Mouse (Mus musculus) WW6 (cell line): ENCODE measurements around the gene Lhx4.

Experiments
- DNase-seq: peaks from one replicate; pipeline ENCODE4 v3.0.0-alpha.2; 2013; ENCODE audit warnings: low read depth, low spot score

The Lhx4 gene

GRCm38 (mm10) chr1:155751484-155752255, at the start of gene Lhx4:
Gene Lhx4 (minus strand): TSS chr1:155751684.
- DNase-seq, result no peak

GRCm38 (mm10) chr1:155798000-155798399, 46.5 kb upstream of the Lhx4 start:
- no peak for DNase-seq

- DNase-seq, result no peak
Observed at GRCm38 (mm10) chr1:155797425-155797824, 45.9 kb upstream of the Lhx4 start.

GRCm38 (mm10) chr1:155796757-155797405, 45.4 kb upstream of the Lhx4 start:
- no peak for DNase-seq

GRCm38 (mm10) chr1:155795791-155796233, 44.3 kb upstream of the Lhx4 start:
- DNase-seq, result no peak

GRCm38 (mm10) chr1:155794855-155795254, 43.4 kb upstream of the Lhx4 start:
- DNase-seq, result no peak

GRCm38 (mm10) chr1:155791919-155792318, 40.4 kb upstream of the Lhx4 start:
- no peak for DNase-seq

- DNase-seq, result no peak
Observed at GRCm38 (mm10) chr1:155790111-155790974, 38.9 kb upstream of the Lhx4 start.

- no peak for DNase-seq
Observed at GRCm38 (mm10) chr1:155785886-155786285, 34.4 kb upstream of the Lhx4 start.

- DNase-seq, result no peak
Observed at GRCm38 (mm10) chr1:155784343-155785205, 33.1 kb upstream of the Lhx4 start.

GRCm38 (mm10) chr1:155782382-155782781, 30.9 kb upstream of the Lhx4 start:
- no peak for DNase-seq

- no peak for DNase-seq
Observed at GRCm38 (mm10) chr1:155777641-155778625, 26.4 kb upstream of the Lhx4 start.

- no peak for DNase-seq
Observed at GRCm38 (mm10) chr1:155759167-155759566, 7.7 kb upstream of the Lhx4 start.

- DNase-seq, result no peak
Observed at GRCm38 (mm10) chr1:155758711-155759110, 7.2 kb upstream of the Lhx4 start.

GRCm38 (mm10) chr1:155757621-155758020, 6.1 kb upstream of the Lhx4 start:
- no peak for DNase-seq

GRCm38 (mm10) chr1:155753411-155753810, 1.9 kb upstream of the Lhx4 start:
- DNase-seq, result no peak

GRCm38 (mm10) chr1:155750517-155751178, 836 bp downstream of the Lhx4 start:
- no peak for DNase-seq

GRCm38 (mm10) chr1:155747911-155748310, 3.6 kb downstream of the Lhx4 start:
- DNase-seq, result no peak

- DNase-seq, result no peak
Observed at GRCm38 (mm10) chr1:155747011-155747410, 4.5 kb downstream of the Lhx4 start.
